Mouse (Mus musculus): Measurements from ENCODE around the gene Jak1.

Gene Jak1

DNA sequence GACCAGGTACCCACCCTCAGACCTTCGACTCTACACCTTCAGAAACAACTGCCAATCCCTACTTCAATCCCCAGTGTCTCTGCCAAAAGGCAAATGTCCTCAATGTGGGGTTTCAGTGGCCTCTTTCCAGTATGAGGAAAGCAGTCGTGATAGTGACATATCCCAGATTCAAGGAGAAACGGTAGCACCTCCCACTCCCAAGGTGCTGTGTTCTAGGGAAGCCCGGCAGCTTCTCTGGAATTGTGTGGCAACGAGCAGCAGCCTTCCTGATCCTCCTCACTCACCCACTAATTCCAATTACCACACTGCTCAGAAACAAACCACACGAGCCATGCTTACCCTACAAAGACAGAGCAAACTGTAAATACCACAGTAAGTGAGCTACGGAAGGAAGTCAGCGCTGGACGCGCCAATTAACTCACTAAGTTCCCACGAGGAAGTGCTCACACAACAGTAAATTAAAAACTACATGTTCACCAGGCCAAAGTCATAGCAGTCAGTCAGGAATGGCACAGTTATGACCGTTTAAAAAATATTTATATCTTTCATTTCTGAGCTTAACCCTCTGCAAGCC, 105.8 kb downstream of the Jak1 start:
- in situ Hi-C loops (cut with MboI, MseI), result loop anchor here (25.0 kb wide), 1 partner anchor 853 kb away; no protein-coding TSS in a partner anchor

DNA sequence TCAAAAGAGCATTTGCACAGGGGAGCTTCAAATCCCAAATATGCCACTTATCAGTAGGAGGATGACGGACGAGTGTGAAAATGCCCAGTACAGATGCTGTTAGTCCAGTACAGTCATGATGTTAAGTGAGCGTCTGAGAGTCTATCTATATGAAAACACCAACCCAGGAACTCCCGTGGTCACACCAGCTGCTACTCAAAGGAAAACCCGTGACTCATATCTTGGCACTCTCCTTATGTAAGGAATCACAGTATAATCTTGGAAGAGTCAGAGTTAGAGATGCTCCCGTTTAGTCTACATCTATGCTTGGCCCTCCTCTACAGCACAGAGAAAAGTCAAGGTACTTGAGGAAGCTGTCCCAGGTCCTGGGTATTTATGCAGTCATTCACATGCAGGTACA, 106.8 kb downstream of the Jak1 start:
- in situ Hi-C loops (cut with MboI, MseI), result loop anchor here (25.0 kb wide), 1 partner anchor 854 kb away; no protein-coding TSS in a partner anchor

DNA sequence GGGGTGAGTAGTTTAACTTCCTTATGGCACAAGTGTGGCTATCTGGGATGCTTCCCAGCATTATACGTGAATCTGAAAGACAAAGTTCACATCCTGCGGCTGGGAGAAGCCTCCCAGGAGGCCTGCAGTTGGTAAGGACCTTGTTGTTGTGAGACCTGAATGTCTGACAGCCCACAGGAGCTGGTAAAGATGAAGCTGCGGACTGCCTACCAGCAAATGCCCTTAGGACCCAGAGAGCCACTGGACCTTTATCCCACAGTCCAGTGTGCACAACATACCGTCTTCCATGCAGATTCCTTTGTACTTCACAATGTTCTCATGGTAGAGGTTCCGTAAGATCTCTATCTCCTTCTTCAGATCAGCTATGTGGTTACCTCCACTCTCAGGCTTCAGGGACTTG, 107.6 kb downstream of the Jak1 start:
- in situ Hi-C loops (cut with MboI, MseI), result loop anchor here (25.0 kb wide), 1 partner anchor 855 kb away; no protein-coding TSS in a partner anchor

DNA sequence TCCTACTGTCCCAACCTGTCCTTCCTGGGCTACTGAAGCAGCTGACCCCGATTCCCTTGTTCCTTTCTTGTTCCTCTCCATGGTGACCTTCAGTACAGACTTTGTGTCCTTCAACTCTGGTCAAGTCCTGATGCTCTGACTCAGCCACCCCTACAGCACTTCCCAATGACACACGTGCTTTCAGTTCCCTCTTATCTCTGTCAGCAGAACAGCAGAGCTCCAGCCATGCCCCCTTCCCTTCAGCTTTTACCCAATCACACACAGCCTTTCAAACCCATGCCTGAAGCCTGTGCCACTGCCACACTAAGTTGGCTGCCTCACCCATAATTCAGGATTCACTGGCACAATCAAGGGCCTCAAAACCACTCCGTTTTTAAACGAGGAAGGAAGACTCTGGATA, 109.5 kb downstream of the Jak1 start:
- in situ Hi-C loops (cut with MboI, MseI), result loop anchor here (25.0 kb wide), 1 partner anchor 857 kb away; no protein-coding TSS in a partner anchor

DNA sequence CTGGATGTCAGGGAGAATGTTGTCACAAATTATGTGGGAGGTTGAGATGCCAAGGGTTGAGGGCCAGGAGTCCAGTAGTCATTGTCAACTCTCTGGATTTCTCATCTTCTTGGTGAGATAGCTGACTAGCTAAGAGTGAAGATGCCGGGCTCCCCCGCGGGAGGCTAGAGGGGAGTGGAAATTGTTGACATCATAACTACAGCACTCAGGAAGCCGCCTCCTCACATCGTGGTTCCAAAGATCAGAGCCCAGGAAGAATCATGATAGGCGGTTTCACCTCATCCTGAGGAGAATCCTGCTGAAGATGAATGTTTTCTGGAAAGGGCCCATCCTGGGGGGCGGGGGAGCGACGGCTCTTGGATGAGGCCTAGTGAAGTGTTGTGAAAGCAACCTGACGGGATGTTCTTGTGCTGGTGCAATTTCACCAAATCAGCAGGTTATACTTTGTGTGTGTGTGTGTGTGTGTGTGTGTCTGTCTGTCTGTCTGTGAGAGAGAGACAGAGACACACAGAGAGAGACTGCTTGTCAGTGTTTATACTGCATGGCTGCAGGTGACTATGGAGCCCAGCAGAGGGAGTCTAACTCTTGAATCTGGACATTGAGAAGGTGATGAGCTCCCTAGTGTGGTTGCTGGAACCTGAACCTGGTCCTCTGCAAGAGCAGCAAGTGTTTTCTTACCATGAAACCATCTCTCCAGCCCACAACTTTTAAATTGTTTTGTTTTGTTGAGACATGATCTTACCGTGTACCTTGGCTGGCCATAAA, 118.0 kb downstream of the Jak1 start:
- in situ Hi-C loops (cut with MboI, MseI), result loop anchor here (5.0 kb wide), 2 partner anchors 70 to 150 kb away; no protein-coding TSS in a partner anchor

DNA sequence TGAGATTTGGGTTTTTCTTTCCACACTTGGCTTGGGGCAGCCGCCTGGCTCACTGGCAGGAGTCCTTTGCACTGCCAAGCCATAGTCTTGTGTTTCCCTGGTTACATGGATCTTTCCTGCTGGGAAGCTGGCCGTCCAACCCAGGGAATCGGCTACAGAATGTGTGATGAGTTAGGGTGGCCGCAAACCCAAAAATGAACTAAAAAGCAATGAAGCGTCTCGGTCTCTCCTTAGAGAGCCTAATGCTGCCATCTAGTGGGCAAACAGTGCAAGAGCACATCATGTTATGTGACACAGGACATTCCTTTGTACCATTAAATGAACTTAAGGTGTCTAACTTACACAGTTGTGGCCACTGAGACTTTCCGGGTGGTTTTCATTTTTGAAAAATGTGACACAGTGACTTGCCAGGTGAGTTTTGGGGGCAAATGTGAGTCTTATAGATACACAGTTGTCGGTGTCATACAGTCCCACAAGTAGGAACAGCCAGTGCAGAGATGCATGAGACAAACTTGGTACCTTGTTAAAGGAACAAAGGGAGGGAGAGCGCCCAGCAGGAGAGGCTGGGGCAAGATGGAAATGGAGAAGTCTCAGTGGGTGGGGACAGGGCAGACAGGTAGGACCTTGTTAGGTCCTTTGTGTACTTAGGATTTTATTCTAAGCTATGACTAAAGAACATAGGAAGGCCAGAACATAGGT, 118.9 kb downstream of the Jak1 start:
- in situ Hi-C loops (cut with MboI, MseI), result loop anchor here (5.0 kb wide), 2 partner anchors 69 to 149 kb away; no protein-coding TSS in a partner anchor

DNA sequence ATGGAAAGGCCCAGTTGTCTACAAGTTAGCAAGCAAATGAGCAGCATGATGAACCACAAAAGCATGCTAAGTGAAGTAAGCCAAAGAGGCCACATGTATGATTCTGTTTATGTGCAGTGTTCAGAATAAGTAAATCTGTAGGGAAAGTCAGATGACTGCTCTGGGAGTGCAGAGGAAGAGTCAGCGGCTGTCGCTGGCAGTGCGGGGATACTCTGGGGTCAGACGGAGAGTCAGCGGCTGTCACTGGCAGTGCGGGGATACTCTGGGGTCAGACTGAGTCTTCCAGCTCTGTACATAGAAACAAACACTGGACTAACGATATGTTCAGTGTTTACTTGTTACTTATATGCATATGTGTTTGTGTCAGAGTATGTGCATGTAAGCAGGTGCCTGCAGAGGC, 120.3 kb downstream of the Jak1 start:
- in situ Hi-C loops (cut with MboI, MseI), result loop anchor here (5.0 kb wide), 2 partner anchors 67 to 147 kb away; no protein-coding TSS in a partner anchor

DNA sequence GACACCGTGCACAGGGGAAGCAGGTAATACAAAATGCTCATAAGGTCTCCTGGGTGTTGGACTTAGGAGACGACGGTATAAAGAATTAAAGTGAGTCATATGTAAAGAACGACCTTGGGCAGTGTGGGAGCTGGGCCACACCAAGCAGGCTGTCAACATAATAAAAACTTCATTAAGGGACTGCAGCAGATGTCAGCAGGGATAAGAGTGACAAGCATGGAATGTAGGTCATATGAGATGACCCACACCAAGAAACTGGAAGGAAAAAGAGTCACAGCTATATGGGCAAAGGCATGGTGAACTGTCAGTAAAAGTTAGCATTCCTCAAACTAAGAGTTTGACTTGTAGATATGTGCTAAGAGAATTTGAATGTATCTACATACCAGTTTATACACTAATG, 120.7 kb downstream of the Jak1 start:
- in situ Hi-C loops (cut with MboI, MseI), result no loop called here

DNA sequence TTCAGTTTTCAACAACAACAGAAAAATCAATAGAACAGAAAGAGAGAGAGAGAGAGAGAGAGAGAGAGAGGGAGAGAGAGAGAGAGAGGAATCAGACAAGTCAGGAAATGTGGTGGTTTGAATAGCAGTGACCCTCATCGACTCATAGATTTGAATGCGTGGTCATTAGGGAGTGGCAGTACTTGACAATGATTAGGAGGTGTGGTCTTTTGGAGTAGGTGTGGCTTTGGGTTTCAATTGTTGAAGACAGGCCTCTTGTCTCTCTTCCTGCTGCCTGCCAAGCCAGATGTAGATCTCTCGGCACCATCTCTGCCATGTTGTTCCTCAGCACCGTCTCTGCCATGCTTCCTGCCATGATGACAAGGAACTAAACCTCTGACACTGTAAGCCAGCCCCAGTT, 121.2 kb downstream of the Jak1 start:
- in situ Hi-C loops (cut with MboI, MseI), result no loop called here

DNA sequence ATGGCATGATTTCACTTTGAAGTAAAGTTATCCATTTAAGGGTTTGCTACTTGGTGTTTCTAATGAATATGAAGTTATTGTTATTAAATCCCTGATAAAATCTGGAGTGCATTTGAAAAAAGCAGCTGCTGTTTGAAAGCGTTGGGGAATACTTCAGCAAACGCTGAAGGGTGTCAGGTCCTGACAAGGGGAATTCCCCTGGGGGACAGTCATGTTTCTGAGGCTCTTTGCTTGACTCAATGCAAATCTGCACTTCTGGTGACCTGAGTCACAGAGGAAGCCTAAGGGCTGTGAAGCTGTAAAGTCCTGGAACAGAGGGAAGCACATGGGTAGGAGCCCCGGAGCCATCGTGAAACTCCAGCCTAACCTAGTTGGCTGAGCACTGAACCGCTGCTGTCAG, 123.3 kb downstream of the Jak1 start:
- in situ Hi-C loops (cut with MboI, MseI), result no loop called here

DNA sequence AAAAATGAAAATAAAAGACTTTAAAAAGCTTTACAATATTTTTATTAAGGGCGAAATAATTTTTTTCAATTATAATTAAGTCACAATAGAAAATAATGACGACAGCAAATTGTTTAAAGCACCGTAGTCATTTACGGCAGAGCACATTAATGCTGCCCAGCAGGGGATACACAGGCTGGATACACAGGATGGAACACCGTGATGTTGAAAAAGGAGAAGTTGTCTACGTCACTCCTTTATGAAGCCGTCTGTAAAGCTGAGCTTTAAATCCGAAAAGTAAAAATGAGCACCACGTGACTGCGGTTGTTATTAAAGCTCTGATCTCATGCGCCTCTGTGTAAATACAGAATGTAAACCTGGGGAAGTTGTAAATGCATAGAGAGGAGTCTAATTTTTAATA, 127.1 kb downstream of the Jak1 start:
- in situ Hi-C loops (cut with MboI, MseI), result no loop called here

DNA sequence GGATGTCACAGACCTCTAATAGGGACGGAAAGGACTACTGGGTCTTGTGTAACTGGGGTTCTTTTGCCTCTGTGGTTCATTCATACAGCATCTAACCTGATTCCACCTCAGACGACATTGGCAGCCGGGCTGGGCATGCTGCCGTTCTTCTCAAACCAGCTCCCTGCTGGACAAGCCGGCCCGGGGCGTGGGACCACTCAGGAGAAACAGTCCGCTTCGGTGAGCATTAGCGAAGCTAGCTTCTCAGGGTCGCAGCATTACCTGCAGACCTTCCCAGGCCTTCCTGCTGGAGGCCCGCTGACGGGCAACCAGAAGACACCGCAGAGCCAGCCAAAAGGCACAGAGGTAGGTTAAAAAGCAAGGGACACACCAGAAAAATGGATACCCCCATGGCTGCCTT, 129.2 kb downstream of the Jak1 start:
- in situ Hi-C loops (cut with MboI, MseI), result no loop called here

DNA sequence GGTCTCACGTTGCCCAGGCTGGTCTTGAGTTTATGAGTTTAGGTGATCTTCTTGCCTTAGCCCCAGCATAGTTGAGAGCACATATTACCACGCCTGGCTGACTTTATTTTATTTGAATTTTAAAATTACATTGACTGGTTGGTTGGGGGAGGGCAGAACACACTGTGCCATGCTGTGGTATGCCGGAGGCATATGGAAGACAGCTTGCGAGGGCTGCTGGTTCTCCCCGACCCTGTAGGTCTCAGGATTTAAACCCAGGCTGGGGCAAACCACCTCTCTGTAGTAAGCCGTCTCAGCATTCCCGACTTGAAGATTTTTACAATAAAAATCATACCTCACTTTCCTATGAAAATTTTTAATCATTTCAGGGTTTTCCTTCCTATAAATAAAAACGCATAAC, 130.1 kb downstream of the Jak1 start:
- in situ Hi-C loops (cut with MboI, MseI), result no loop called here

DNA sequence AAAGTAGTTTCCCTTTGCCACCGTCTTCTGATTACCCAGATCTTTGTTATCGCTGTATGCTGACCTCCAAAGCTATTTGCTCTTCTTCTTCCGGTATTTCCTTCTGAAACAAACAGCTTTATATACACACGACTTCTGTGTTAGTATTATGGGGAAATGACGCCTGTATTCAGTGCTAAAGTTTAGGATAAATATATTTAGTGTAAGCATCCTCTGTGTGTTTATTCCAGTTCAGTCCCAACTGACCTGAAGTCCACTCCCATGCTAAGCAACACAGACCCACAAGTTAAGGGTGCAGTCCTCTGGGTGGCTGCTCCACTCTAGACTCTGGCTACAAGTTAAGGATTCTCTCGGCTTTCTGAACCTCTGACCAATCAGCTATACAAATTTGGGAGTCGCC, 144.1 kb downstream of the Jak1 start:
- in situ Hi-C loops (cut with MboI, MseI), result loop anchor here (25.0 kb wide), 1 partner anchor 534 kb away; no protein-coding TSS in a partner anchor

DNA sequence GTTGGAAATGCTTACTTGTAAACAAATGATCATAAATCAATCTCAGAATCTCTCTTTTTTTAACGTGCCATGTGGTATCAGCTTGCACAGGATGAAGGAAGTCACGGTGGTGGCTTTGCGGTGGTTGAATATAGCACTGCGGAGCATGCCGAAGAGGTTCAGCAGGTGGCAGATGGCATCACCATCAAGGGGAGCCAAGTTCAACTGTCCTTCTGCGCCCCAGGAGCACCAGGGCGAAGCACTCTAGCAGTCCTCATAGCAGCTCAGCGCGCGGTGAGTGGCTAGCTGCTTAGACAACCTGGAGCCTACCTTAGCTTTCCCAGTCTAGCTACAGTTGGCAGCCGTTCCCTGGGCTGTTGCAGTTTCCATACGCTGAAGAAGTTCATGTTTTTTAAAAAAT, 158.0 kb downstream of the Jak1 start:
- in situ Hi-C loops (cut with MboI, MseI), result loop anchor here (25.0 kb wide), 1 partner anchor 520 kb away; no protein-coding TSS in a partner anchor

All from T-helper 1 cell (primary cell).